Mouse (Mus musculus): Measurements from ENCODE around the gene Tsacc.

GRCm38 (mm10) chr3:88256382-88256781 lies 40.4 kb downstream of the Tsacc start:
- TF ChIP-seq CTCF (IDR thresholded peaks at IDR 0.05; ENCODE audit: low read depth, low read length) (no peak), POLR2A (IDR thresholded peaks at IDR 0.05; ENCODE audit: insufficient read depth, low read length) (no peak), EP300 (IDR thresholded peaks at IDR 0.05; ENCODE audit: insufficient read depth, low read depth, low read length) (no peak)

All from ES-Bruce4 (cell line).